Mouse (Mus musculus): ENCODE measurements around the gene Stab2.
A peak's percentile ranks its signal among the peaks of the same experiment; 100 is the strongest.

Stab2 gene

DNA sequence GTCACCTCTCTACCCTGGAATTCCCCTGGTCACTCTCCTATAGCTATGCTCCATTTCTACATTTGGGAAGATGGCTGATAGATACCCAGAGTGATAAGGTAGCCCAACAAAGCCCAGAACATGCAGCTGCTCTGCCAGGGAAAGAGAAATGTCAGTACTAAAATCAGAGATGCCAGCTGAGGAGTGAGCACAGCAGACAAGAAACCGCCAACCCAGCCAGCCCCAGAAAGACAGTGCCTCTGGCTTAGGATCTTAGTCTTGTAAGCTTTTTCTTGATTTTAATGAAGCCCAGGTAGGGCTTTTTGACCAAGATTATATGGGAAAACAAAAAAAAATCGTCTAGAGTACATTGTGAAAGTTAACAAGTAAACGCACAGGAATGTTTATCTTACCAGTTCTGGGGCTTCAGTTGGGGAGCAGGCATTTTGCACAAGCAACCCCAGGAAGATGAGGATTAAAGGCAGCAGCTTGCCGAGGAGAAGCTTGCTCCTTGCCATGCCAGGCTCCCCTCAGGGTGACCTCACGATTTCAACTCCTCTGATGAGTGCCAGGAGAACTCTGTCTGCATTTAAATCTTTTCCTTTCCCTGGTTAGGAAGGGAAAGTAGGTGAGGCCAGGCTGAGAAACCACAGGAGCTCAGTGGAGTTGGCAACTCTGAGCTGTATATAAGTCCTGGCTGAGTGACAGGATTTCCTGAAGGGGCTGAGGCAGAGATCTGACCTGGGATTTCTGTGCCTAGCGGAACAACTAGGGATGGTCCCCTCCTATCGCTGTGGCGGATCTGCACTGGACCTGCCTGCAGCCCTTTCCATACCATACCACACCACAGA, at the start of gene Stab2:
TSS of gene Stab2 (minus strand) at position 641 of the 830 bp plus-strand sequence.
- no peak for DNase-seq

DNA sequence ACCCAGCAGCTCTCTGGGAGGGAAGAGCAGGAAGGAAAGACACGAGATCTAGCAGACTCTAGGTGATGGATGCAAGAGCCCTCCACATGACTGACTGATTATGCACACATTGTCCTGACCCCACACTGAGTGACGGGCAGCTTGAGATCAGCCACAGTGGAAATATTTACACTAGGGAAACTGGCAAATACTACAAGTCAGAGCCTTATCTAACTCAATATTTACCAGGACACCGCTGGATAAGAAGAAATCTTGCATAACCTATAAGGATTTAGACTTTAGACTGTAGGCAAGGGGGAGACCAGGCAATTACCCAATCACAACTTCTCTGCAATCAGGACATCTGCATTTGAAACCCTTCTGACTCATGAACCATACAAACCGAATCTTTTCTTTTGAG, 43.9 kb upstream of the Stab2 start:
- DNase-seq, result no peak

DNA sequence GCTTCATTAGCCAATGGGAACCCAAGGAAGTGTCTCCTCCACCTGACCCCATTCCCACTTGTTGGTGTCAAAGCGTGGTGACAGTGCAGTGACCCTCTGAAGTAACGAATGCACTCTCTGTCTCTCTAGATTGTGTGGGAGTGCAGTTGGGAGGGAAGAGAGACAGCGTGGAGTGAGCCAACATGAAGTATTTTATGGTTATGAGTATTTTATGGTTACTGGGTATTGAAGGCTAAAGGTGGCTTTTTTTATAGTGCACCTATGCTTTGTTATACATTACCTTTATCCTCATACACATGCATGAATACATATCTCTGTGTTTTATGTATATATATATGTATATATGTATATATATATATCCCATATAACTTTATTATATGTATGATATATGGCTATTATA, 41.4 kb upstream of the Stab2 start:
- no peak for DNase-seq

DNA sequence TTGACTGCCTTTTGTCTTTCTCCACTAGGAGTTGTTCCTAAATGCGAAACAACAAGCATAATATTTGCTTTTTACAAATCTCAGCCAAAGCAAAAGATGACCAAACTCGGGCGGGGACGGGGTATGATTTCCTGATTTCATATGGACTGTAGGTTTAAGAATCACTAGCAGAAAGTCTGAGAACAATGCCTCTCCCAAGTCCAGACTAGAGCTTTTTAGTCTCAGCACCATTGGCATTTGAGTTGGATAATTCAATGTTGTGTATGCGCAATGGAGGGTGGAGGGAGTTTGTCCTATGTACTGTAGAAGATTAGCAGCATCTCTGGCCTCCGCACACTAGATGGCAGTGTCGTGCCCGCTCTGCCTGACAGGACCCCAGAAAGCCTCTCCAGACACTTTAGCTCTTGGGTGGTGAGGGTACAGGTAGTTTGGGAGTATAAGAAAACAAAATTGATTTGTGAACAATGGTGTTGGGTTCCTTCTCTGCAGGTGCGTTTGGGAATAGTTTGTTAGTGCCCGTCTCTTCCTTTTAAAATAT, 39.2 kb upstream of the Stab2 start:
- DNase-seq, result peak; percentile 45

DNA sequence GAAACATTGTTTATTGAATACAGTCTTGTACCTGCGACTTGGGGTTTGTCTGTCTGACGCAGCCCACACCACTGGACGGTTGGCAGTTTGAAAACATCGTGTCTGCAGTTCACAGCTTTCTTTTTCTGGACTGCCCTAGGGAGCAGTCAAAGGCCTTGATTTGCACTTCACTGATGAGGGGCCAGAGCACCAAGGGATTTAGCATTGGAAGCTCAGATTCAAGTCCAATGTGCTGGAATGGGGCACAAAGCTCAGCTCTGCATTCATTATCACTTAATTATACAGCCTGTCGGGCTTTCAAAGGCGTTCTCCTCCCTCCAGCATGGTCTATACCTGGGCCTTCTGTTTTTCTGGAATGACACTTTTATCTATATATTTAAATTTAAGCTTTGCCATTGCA, 38.6 kb upstream of the Stab2 start:
- no peak for DNase-seq

DNA sequence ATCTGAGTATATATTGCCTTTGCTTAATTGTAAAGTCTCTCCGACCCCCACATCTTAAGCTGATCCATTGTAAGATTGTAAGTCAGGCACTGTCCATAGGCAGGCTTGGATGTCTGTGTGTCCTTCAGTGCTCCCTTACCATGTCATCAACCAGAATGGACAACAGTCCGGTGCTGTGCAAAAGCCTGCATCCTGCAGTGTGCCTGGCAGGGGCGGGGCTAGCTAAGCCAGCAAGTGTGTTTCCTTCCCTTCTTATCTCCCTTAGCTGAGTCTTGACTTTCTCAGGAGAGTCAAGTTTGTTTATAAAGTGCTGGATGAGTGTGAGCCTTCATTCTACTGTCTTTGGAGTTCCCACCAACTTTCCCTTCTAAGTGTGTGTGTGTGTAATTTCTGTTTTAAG, 37.4 kb upstream of the Stab2 start:
- no peak for DNase-seq

DNA sequence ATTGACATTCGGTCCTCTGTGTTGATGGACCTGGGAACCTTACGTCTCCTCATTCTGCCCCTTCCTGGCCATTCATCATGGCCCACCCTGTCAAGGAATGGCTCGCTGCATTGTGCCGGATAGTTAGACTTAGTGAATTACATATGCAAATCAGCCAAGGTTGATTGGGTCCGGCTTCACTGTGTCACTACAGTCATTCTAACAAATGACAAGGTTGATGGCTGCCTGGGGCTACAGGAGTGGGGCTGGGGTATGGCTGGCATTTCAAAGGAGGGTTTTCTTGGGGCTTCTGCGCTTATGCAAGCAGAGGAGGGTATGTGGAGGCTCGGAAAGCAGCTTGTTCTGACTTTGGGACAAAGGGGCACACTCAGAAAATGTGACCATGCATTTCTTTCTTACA, 33.4 kb upstream of the Stab2 start:
- DNase-seq, result no peak

DNA sequence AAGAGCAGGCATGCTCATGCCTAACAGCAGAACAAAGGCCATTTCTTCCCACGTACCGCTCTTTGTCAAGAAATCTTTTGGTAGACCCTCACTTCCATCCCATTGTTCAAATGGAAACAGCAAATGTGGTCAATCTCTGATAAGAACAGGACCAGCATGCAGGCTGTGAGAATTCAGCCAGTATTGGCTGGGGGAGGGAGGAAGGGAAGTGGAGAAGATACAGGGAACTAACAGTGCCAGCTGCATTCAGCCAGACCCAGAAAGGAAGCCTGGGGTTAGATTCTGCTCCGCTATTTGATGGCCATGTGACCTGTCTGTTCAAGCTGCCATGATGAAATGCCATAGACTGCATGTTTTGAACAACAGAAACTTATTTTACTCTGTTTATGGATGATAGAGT, 32.0 kb upstream of the Stab2 start:
- no peak for DNase-seq

DNA sequence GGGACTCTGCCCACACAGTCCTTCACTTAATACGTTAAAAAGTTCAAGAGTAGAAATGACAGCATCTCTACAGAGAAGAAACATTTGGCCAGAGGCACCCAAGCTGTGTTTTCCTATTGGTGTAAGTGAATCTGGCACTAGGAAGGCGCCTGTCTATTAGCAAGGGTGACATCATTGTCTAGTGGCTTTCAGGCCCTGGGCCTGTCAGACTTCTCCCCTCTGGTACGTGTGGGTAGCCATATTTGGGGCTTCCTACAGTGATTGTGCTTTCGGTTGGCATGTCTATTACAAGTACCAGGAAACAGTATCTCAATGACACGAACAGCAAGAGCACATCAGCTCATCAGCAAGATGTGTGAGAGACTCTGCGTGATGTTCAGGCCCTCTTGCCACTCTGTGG, 31.5 kb upstream of the Stab2 start:
- DNase-seq, result no peak

DNA sequence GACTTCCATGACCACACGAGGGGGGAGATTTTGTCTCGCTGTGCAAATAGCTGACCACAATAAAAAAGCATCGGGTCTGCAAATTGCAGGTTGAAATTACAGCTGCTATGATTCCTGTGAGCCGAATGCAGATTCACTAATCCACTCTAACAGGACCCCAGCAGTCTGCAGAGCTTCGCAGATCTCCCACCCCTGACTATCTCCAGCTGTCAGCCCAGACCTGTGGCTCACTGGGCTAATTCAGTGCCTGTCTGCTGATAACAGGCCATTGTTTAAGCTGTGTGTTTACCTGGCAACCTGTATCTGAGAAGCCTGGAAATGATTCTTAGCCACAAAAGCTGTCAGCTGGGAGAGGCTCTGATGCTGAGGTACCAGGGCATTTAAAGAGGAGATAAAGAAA, 29.2 kb upstream of the Stab2 start:
- no peak for DNase-seq

DNA sequence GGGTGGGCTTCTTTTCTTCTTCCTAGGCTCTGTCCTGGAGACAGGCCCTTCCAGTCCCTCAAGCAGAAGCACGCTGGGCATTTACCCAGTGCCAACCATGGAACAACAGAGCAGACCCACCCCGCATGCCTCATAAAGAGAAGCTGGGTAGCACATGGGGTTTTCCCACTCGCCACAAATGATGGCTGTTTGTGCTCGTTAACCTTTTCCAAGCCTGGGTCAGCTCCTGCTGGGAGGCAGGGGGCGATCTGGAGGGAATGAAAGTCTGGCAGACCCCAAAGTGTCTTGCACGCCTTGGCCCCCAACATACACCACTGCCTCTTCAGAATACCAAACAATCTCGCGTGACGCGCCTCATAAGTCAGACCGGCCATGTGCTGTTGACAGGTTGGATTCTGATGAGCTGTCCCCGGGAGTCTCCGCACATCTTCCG, 28.5 kb upstream of the Stab2 start:
- no peak for DNase-seq

DNA sequence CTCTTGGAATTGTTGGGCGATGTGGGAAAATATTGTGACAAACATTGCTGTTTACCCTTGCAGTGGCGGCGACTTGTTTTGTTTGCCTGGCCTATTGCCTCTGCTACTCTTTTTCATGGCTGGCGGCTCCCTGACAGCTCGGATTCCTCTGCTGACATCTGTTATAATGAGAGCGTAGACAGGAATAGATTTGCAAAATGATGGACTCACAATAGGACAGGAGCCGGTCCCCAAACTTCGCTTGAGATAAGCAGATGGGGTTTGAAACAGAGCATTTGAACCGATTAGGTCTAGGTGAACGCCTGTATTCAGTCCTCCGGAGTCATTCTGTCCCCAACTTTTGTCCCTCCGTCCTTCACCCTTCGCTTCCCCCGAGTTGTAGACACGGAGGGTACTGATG, 28.0 kb upstream of the Stab2 start:
- no peak for DNase-seq

DNA sequence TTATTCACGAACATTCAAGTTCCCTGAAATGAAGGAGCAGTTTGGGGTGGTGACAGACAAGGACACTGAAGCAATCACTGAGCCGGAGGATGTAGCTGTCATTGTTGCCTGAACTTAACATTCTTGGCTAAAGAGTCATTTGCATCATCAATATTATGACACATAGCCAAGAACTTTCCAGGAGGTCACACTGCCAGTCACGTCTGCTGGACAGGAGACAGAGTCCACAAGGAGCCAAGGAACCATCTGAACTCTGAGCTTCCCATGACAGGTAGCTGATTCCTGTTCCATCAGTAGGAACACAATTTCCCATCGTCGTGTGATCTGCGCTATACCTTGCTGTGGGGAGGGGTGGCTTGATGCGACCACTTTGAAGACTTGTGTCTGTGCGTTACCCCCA, 24.9 kb upstream of the Stab2 start:
- DNase-seq, result no peak

DNA sequence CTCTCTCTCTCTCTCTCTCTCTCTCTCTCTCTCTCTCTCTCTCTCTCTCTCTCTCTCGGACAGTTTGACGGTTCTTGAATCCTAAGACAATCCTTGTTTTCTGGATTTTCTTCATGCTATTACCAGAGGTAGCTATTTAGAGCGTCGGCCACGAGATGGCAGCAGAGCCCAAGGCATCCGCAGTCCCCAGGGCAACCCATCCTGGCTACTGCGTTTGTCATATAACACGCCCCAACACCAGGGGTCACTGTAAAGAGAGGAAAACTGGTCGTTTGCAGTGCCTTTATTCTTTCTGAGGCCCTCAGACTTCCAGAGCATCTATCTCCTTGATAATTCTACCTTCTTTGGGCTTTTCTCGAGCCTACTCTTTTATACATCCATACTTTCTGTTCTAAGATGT, 17.1 kb upstream of the Stab2 start:
- peak; percentile 86 for DNase-seq

DNA sequence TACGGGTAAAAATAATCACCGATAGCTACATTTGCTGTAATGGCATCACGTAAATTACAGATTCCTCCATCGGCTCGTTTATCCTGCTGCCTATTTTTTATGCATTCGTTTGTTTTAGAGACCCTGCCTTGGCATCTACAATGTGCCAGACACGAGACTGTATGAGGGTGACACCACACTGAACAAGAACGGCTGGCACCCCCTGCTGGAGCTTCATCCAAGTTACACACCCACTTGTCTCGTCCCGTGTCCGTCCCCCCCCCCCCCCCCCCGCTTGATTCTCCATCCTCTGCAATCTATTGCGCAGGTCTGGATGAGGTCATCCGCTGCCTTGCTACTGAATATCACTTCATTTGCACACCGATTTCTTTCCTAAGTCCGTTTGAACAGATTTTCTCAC, 12.9 kb upstream of the Stab2 start:
- DNase-seq, result peak; percentile 21

DNA sequence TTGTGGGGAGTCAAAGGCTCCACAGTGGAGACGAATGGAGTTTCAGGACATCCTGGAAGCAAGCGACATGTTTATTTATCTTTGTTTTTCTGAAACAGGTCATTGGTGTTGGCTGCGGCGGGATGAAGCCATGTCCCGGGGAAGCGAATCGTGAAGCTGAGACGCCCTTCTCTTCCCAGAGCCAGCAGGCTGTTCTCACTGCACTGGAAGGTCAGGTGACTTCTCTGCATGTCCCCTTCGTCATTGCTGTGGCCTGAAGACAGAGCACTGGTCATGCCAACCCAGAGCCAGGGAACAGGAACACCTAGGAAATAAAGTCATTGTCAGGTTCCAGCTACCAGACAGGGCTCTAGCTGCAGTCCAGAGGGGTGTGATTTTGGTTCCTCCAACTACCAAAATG, 11.1 kb upstream of the Stab2 start:
- no peak for DNase-seq

DNA sequence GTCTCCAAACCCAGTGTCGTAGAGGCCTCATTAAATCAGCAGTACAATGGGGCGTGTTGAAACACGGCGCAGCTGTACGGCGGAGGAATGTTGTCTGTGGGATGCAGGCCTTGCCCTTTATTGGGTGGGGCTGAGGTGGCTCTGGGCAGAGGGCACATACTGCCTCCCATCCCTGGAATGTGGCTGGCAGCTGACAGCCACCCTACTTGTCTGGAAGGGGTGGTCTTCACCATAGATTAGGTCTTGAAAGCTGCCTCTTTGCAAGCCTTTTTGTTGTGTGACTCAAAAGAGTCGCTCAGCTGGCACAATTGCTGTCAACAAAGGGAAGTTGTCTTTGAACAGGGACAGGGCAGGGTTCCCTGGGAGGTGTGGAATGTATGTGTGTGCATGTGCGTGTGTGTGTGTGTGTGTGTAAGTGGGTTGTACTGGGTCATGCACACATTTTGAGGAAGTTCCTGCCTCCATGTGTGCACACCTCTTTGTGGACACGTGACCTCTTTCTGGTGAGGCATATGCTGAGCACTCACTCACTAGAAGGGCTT, 8.4 kb upstream of the Stab2 start:
- DNase-seq, result no peak

DNA sequence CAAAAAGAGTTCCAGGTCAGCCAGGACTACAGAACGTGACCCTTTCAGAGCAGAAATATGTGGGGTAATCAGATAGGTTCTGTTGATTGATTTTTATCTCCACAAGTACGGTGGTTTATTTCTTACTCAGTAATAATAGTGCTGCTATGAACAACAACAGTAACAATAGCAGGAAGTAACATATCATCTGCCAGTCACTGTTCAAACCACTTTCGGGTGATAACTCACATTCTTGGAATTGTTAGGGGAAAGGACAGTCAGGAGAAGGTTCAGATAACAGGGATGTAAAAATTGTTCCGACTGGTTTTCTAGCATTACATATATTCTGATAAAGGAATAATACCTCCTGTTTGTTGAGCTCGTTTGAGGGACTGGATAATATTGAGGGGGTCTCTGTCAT, 7.6 kb upstream of the Stab2 start:
- no peak for DNase-seq

DNA sequence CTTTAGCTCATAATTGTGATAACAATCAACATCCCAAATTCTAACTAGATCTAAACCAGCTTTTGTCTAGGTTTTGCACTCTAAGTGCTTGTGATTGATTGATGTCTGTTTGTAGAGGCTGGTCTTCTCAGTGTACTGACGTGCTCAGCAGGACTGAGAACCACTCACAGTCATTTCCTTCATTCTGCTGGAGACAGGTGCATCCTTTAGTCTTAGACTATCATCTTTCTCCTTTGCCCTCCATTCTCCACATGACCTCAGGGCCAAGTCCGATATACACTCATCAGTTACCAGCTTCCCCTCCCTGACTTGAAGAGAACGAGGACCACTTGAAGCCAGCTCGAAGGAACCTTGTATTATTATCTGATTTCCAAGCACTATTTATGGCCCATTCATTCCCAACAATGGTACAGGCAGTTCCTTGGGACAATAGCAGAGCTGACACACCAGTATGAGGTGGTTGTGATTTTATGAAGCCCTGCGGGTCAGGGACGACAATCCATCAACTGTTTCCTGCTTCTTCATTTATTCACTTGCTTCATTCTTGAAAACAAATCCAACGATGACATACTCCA, 6.7 kb upstream of the Stab2 start:
- DNase-seq, result no peak

DNA sequence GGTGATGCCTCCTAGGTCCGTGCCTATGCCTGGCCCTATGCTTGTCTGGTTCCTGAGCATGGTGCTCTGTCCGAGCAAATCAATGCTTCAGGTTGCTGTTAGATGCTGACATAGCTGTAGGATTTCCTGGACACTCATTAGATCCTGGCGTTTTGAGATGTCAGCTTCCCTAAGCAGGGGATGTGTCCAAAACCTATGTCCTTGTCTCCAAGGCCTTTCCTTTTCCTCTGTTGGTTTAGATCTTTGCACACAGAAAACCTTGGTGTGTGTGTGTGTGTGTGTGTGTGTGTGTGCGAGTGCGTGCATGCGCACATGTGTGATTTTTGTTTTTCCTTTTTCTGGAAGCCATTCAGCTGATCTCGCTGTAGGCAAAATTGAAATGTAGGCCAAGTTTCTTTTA, 4.3 kb upstream of the Stab2 start:
- DNase-seq, result no peak

DNA sequence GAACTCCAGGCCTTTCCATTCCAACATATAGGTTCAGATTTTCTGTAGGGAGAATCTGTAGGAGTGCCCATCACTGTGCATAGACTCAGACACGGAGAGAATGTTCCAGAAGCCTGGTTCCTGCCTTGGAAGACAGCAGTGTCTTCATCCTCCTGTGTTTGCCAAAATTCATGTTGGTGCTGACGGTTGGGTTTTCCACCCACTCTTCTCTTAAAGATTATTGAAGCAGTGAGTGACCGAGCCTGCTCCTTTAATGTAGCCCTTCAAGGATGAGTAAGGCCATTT, 332 bp upstream of the Stab2 start:
- no peak for DNase-seq

DNA sequence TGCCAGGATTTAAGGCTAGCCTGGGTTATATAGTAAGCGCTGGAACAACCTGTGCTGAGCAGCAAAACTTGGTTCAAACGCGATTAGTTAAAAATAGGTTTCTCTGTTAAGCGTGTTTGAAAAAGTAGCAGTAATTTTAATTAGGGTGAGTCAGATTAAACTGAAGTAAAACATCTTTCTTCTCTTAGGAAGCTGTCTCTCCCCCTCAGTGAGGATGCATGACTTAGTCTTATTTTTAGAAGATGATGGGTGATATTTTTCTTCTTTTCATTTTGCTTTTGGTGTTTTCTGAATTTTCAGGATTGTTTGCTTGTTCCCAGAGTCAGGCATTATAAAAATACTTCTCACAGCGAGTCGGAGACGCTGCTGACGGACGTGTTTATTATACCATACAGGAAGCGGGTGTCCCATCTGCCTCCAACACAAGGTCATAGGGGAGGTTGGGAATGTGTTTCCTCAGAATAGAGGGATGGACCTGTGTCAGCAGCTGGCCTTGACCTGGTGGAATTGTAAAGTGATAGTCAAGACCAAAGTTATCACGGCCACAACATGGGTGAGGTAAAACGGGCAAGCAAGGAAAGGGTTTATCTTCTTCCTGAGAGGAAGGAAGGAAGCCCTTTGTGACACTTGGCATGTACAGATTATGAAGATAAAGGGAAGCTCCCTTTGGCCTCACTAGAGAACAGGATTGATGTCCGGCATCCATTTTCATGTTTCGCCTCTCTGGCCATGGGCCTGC, 15.4 kb downstream of the Stab2 start:
- no peak for DNase-seq

DNA sequence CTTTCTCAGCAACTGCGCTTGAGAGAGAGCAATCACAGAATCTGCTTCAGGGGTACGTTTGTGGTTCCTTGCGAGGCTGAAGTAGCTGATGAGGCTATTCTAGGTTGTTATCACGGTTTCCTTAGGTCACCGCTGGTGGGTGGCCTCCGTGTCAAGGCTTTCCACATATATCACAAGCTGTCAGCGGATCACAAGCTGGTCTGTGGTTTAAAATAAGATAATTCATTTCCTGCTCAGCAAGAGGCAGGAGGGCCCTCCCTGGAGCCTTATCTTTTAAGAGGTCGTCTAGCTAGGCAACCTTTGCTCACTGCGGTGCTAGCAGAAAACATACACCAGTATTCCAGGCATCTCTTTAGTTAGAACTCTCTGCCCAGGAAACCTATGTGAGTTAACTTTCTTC, 17.2 kb downstream of the Stab2 start:
- no peak for DNase-seq

DNA sequence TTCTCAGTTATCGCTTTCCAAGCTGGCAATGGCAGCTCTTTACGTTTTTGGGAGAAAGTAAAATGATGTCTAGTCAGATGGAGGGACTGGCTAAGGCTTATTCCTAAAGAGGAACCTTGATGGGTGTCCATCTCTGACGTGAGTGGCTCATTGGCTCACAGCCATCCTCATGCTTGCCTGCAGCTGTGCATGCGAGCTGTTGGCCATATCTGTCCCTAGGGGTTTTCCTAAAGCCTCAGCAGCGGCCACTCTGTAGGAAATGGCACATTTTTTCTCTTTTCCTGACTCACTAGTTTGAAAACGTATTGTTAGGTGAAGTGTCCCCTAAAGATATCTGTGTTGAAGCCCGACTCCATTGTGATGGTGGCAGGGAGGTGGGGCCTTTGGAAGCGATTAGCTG, 18.0 kb downstream of the Stab2 start:
- DNase-seq, result no peak

Measured in thymus, postnatal 14 days (tissue).